Mouse (Mus musculus) lung, postnatal 14 days (tissue): ENCODE results near the gene Lsamp.
"Not testable (repeated sequence)": the region's sequence is repeated elsewhere in the genome, so short reads cannot be mapped to it uniquely, and the experiment has no call there.

Experiments used
- DNase-seq: peaks from one replicate; pipeline ENCODE4 v3.0.0; 2021

The Lsamp gene

GRCm38 (mm10) chr16:40509146-40510030, 525.2 kb downstream of the Lsamp start:
- DNase-seq = no peak

- DNase-seq = no peak
Measured at GRCm38 (mm10) chr16:40536754-40537153, 552.6 kb downstream of the Lsamp start.

- no peak for DNase-seq
Measured at GRCm38 (mm10) chr16:40549663-40550062, 565.5 kb downstream of the Lsamp start.

- DNase-seq = no peak
Measured at GRCm38 (mm10) chr16:40555608-40556007, 571.4 kb downstream of the Lsamp start.

- no peak for DNase-seq
Measured at GRCm38 (mm10) chr16:40557680-40558249, 573.6 kb downstream of the Lsamp start.

GRCm38 (mm10) chr16:40567431-40567941, 583.3 kb downstream of the Lsamp start:
- no peak for DNase-seq

- DNase-seq = no peak
Measured at GRCm38 (mm10) chr16:40572085-40572745, 588.1 kb downstream of the Lsamp start.

- DNase-seq = no peak
Measured at GRCm38 (mm10) chr16:40582076-40582475, 597.9 kb downstream of the Lsamp start.

- DNase-seq = no peak
Measured at GRCm38 (mm10) chr16:40593161-40593560, 609.0 kb downstream of the Lsamp start.

- DNase-seq = no peak
Measured at GRCm38 (mm10) chr16:40601431-40602387, 617.5 kb downstream of the Lsamp start.

- DNase-seq = no peak
Measured at GRCm38 (mm10) chr16:40607509-40607908, 623.3 kb downstream of the Lsamp start.

- not testable (repeated sequence) for DNase-seq
Measured at GRCm38 (mm10) chr16:40616697-40617096, 632.5 kb downstream of the Lsamp start.

GRCm38 (mm10) chr16:40621086-40621485, 636.9 kb downstream of the Lsamp start:
- DNase-seq = not testable (repeated sequence)

- no peak for DNase-seq
Measured at GRCm38 (mm10) chr16:40627159-40627558, 643.0 kb downstream of the Lsamp start.

- DNase-seq = no peak
Measured at GRCm38 (mm10) chr16:40639621-40640371, 655.6 kb downstream of the Lsamp start.

- no peak for DNase-seq
Measured at GRCm38 (mm10) chr16:40652800-40653199, 668.6 kb downstream of the Lsamp start.

- no peak for DNase-seq
Measured at GRCm38 (mm10) chr16:40653508-40653907, 669.3 kb downstream of the Lsamp start.

GRCm38 (mm10) chr16:40656347-40656746, 672.2 kb downstream of the Lsamp start:
- DNase-seq = no peak

- DNase-seq = no peak
Measured at GRCm38 (mm10) chr16:40656871-40657270, 672.7 kb downstream of the Lsamp start.

GRCm38 (mm10) chr16:40685531-40685930, 701.4 kb downstream of the Lsamp start:
- no peak for DNase-seq

- DNase-seq = no peak
Measured at GRCm38 (mm10) chr16:40692292-40692691, 708.1 kb downstream of the Lsamp start.

- DNase-seq = no peak
Measured at GRCm38 (mm10) chr16:40697253-40697652, 713.1 kb downstream of the Lsamp start.
